Mouse (Mus musculus) embryonic facial prominence, embryonic 15.5 days (tissue): ENCODE results near the gene Coa5. TPM values are rescaled to one million over a fixed set of nuclear protein-coding genes. Genes with fewer than 3 reads are reported as not detected.

ENCODE experiments used
- ATAC-seq: fragments of 200-750 bp; cut with Nextera tagmentation; 2 replicates; pipeline ENCODE4 v1.8.0; 2017; ENCODE audit warnings: low read depth, moderate TSS enrichment; ENCODE audit not compliant: insufficient number of reproducible peaks, low FRiP score, low TSS enrichment
- H3K27ac ChIP-seq: fragments of 300-500 bp; sonication (generic); replicated peaks from 2 replicates; pipeline ENCODE4 v1.5.1; 2015; ENCODE audit warnings: mild to moderate bottlenecking, inconsistent platforms
- H3K27me3 ChIP-seq: fragments of 300-500 bp; sonication (generic); 2 replicates; pipeline ENCODE4 v1.6.1; 2015; ENCODE audit warnings: inconsistent platforms
- H3K36me3 ChIP-seq: fragments of 300-500 bp; sonication (generic); 2 replicates; pipeline ENCODE4 v1.6.1; 2015; ENCODE audit warnings: mild to moderate bottlenecking, inconsistent platforms
- H3K4me1 ChIP-seq: fragments of 300-500 bp; sonication (generic); 2 replicates; pipeline ENCODE4 v1.6.1; 2015; ENCODE audit warnings: inconsistent platforms
- H3K4me2 ChIP-seq: fragments of 300-500 bp; sonication (generic); replicated peaks from 2 replicates; pipeline ENCODE4 v1.6.1; 2015; ENCODE audit warnings: mild to moderate bottlenecking, inconsistent platforms
- H3K4me3 ChIP-seq: fragments of 300-500 bp; sonication (generic); replicated peaks from 2 replicates; pipeline ENCODE4 v1.5.1; 2015; ENCODE audit warnings: mild to moderate bottlenecking, inconsistent platforms
- H3K9ac ChIP-seq: fragments of 300-500 bp; sonication (generic); 2 replicates; pipeline ENCODE4 v1.6.1; 2015; ENCODE audit warnings: inconsistent platforms
- H3K9me3 ChIP-seq: fragments of 300-500 bp; sonication (generic); replicated peaks from 2 replicates; pipeline ENCODE4 v1.6.1; 2016; ENCODE audit warnings: inconsistent platforms
- WGBS: fragments of 180-500 bp; shearing (Covaris S2); methylation state at CpG from one replicate; pipeline ENCODE4 v1.1.7; 2015; 5-methylcytosine and 5-hydroxymethylcytosine counted together
- polyA plus RNA-seq: library from polyadenylated mRNA; unstranded; fragments of >200 nt; fragmentation: Nextera tagmentation; extraction: Ambion mirVana; gene quantifications from 2 replicates; pipeline ENCODE4 v1.2.1, GENCODE M21; 2015

Gene Coa5
- polyA plus RNA-seq, 1 experiment from 2014 or later = 42.5 TPM

GRCm38 (mm10) chr1:37427144-37427875 lies 2.6 kb downstream of the Coa5 start:
- Histone ChIP-seq H3K4me3 (no peak overlapping the region), H3K36me3 (peaks cover 27% of the 10 kb centered on the region), H3K27ac (no peak overlapping the region), H3K27me3 (no peaks in the 10 kb centered on the region), H3K4me2 (no peak overlapping the region), H3K9ac (no peak overlapping the region), H3K9me3 (no peaks in the 10 kb centered on the region; the same call in 1 of the 2 replicates), H3K4me1 (peaks cover 24% of the 10 kb centered on the region)
- WGBS = 94% methylated on average over 8 of the region's 8 CpGs
- ATAC-seq = no peak

- WGBS = 85% methylated on average over 1 of the region's 1 CpGs
- H3K36me3 ChIP-seq = peaks cover 50% of the 10 kb centered on the region
Observed at GRCm38 (mm10) chr1:37419420-37419819, 10.5 kb downstream of the Coa5 start.

GRCm38 (mm10) chr1:37415394-37415793 lies 14.5 kb downstream of the Coa5 start:
- no peaks in the 10 kb centered on the region for H3K27me3 ChIP-seq
- no peak overlapping the region for H3K9ac ChIP-seq
- no peak overlapping the region for H3K4me2 ChIP-seq
- H3K4me3 ChIP-seq = no peak overlapping the region
- H3K27ac ChIP-seq = no peak overlapping the region
- WGBS = 93% methylated on average over 1 of the region's 1 CpGs
- H3K4me1 ChIP-seq = no peaks in the 10 kb centered on the region
- peaks cover 36% of the 10 kb centered on the region for H3K36me3 ChIP-seq
- no peak for ATAC-seq
- 0 out of 2 replicates have a peak, but pooled peaks cover 3% of the 10 kb centered on the region for H3K9me3 ChIP-seq

More at GRCm38 (mm10) chr1:37419420-37419819, 10.5 kb downstream of the Coa5 start:
- no peak overlapping the region for H3K9ac ChIP-seq
- no peak overlapping the region for H3K4me3 ChIP-seq
- H3K4me2 ChIP-seq = no peak overlapping the region
- peaks cover 3% of the 10 kb centered on the region; the same call in 1 of the 2 replicates for H3K9me3 ChIP-seq
- no peaks in the 10 kb centered on the region for H3K4me1 ChIP-seq
- H3K27me3 ChIP-seq = no peaks in the 10 kb centered on the region
- ATAC-seq = no peak
- no peak overlapping the region for H3K27ac ChIP-seq

- ATAC-seq = no peak
- no peaks in the 10 kb centered on the region for H3K4me1 ChIP-seq
- no peak overlapping the region for H3K9ac ChIP-seq
- no peak overlapping the region for H3K27ac ChIP-seq
- H3K36me3 ChIP-seq = no peaks in the 10 kb centered on the region
- H3K4me2 ChIP-seq = no peak overlapping the region
- H3K27me3 ChIP-seq = no peaks in the 10 kb centered on the region
- H3K9me3 ChIP-seq = no peaks in the 10 kb centered on the region
- H3K4me3 ChIP-seq = no peak overlapping the region
Observed at GRCm38 (mm10) chr1:37409647-37410046, 20.3 kb downstream of the Coa5 start.

GRCm38 (mm10) chr1:37408678-37409077 lies 21.2 kb downstream of the Coa5 start:
- no peak overlapping the region for H3K9ac ChIP-seq
- no peak for ATAC-seq
- 74% methylated on average over 3 of the region's 3 CpGs for WGBS
- no peaks in the 10 kb centered on the region for H3K27me3 ChIP-seq
- H3K27ac ChIP-seq = no peak overlapping the region
- no peak overlapping the region for H3K4me2 ChIP-seq
- no peak overlapping the region for H3K4me3 ChIP-seq
- H3K9me3 ChIP-seq = no peaks in the 10 kb centered on the region
- H3K36me3 ChIP-seq = no peaks in the 10 kb centered on the region
- H3K4me1 ChIP-seq = no peaks in the 10 kb centered on the region

- WGBS = 71% methylated on average over 8 of the region's 8 CpGs
- Histone ChIP-seq H3K9ac (no peak overlapping the region), H3K4me1 (no peaks in the 10 kb centered on the region), H3K9me3 (no peaks in the 10 kb centered on the region), H3K4me3 (no peak overlapping the region), H3K27me3 (no peaks in the 10 kb centered on the region), H3K27ac (no peak overlapping the region), H3K4me2 (no peak overlapping the region), H3K36me3 (no peaks in the 10 kb centered on the region)
- ATAC-seq = no peak
Observed at GRCm38 (mm10) chr1:37408059-37408458, 21.8 kb downstream of the Coa5 start.

GRCm38 (mm10) chr1:37407228-37407627 lies 22.7 kb downstream of the Coa5 start:
- ATAC-seq = no peak
- Histone ChIP-seq H3K4me3 (no peak overlapping the region), H3K9me3 (no peaks in the 10 kb centered on the region), H3K36me3 (no peaks in the 10 kb centered on the region), H3K27me3 (no peaks in the 10 kb centered on the region), H3K4me1 (no peaks in the 10 kb centered on the region), H3K27ac (no peak overlapping the region), H3K9ac (no peak overlapping the region), H3K4me2 (no peak overlapping the region)
- WGBS = 75% methylated on average over 8 of the region's 8 CpGs

- Histone ChIP-seq H3K4me2 (no peak overlapping the region), H3K27me3 (no peaks in the 10 kb centered on the region), H3K27ac (no peak overlapping the region), H3K4me1 (no peaks in the 10 kb centered on the region), H3K36me3 (no peaks in the 10 kb centered on the region), H3K9ac (no peak overlapping the region), H3K4me3 (no peak overlapping the region), H3K9me3 (no peaks in the 10 kb centered on the region)
- WGBS = 89% methylated on average over 2 of the region's 2 CpGs
- no peak for ATAC-seq
Observed at GRCm38 (mm10) chr1:37405137-37405536, 24.8 kb downstream of the Coa5 start.

GRCm38 (mm10) chr1:37401687-37402086 lies 28.2 kb downstream of the Coa5 start:
- Histone ChIP-seq H3K4me1 (no peaks in the 10 kb centered on the region), H3K27me3 (no peaks in the 10 kb centered on the region), H3K36me3 (0 out of 2 replicates have a peak, but pooled peaks cover 4% of the 10 kb centered on the region), H3K4me3 (no peak overlapping the region), H3K9me3 (no peaks in the 10 kb centered on the region), H3K4me2 (no peak overlapping the region), H3K27ac (no peak overlapping the region), H3K9ac (no peak overlapping the region)
- ATAC-seq = no peak
- 46% methylated on average over 4 of the region's 4 CpGs for WGBS

- no peak for ATAC-seq
- H3K36me3 ChIP-seq = 0 out of 2 replicates have a peak, but pooled peaks cover 11% of the 10 kb centered on the region
- H3K4me2 ChIP-seq = no peak overlapping the region
- H3K4me3 ChIP-seq = no peak overlapping the region
- no peaks in the 10 kb centered on the region for H3K9me3 ChIP-seq
- H3K27ac ChIP-seq = no peak overlapping the region
- H3K4me1 ChIP-seq = no peaks in the 10 kb centered on the region
- WGBS = 82% methylated on average over 8 of the region's 8 CpGs
- no peak overlapping the region for H3K9ac ChIP-seq
- no peaks in the 10 kb centered on the region for H3K27me3 ChIP-seq
Observed at GRCm38 (mm10) chr1:37399734-37400133, 30.2 kb downstream of the Coa5 start.

- Histone ChIP-seq H3K4me2 (no peak overlapping the region), H3K9ac (no peak overlapping the region), H3K27ac (no peak overlapping the region), H3K36me3 (0 out of 2 replicates have a peak, but pooled peaks cover 11% of the 10 kb centered on the region), H3K27me3 (no peaks in the 10 kb centered on the region), H3K4me3 (no peak overlapping the region), H3K4me1 (no peaks in the 10 kb centered on the region), H3K9me3 (no peaks in the 10 kb centered on the region)
- no peak for ATAC-seq
- WGBS = 69% methylated on average over 3 of the region's 3 CpGs
Observed at GRCm38 (mm10) chr1:37398961-37399360, 30.9 kb downstream of the Coa5 start.

- ATAC-seq = no peak
- Histone ChIP-seq H3K9me3 (no peaks in the 10 kb centered on the region), H3K4me1 (no peaks in the 10 kb centered on the region), H3K27me3 (no peaks in the 10 kb centered on the region), H3K27ac (no peak overlapping the region), H3K9ac (no peak overlapping the region), H3K36me3 (0 out of 2 replicates have a peak, but pooled peaks cover 11% of the 10 kb centered on the region), H3K4me3 (no peak overlapping the region), H3K4me2 (no peak overlapping the region)
- WGBS = 82% methylated on average over 1 of the region's 1 CpGs
Observed at GRCm38 (mm10) chr1:37396481-37396880, 33.4 kb downstream of the Coa5 start.
